Mouse (Mus musculus) cerebellum, postnatal 4 days (tissue): ENCODE measurements at regions not wholly inside any gene's neighbourhood (a gene's known extent, or its start where the extent isn't known, plus 50 kb on each side); places are given as distances from the start of the nearest gene placed in this dataset.
A peak's percentile ranks its signal among the peaks of the same experiment; 100 is the strongest.

Experiments used
- DNase-seq, 2 experiments: peaks; one replicate each; pipeline ENCODE4 v3.0.0; 2022; ENCODE audit warnings: low spot score in 2 of 2, mixed read lengths in 1 of 2

DNA sequence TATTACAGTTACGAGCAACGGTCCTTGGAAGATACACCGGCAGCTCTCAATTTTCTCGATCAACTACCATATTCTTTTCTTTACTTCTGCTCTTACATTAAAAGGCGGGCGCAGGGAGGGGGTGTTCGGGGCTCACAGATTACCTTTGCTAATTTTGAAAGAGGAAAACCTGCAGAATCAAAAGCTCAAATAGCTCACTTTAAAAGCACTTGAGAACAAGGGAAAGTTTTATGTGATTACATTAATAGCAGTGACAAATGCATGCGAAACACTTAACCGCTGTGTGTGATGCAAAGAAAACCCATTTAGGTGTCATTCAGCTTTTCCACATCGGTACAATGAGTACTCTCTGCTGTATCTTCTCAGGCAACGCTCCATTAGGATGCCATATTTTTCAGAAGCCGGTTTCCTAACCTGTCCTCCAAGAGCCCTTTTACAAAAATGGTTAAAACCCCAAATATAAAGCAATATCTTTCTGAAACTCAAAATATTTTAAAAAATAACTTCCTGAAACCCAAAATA is 412.2 kb downstream of the Klf5 start:
- no peak for DNase-seq

- no peak for DNase-seq
Observed at GRCm38 (mm10) chr14:99712624-99713023, 414.1 kb downstream of the Klf5 start.

GRCm38 (mm10) chr14:99713069-99713830 is 414.8 kb downstream of the Klf5 start:
- no peak for DNase-seq

DNA sequence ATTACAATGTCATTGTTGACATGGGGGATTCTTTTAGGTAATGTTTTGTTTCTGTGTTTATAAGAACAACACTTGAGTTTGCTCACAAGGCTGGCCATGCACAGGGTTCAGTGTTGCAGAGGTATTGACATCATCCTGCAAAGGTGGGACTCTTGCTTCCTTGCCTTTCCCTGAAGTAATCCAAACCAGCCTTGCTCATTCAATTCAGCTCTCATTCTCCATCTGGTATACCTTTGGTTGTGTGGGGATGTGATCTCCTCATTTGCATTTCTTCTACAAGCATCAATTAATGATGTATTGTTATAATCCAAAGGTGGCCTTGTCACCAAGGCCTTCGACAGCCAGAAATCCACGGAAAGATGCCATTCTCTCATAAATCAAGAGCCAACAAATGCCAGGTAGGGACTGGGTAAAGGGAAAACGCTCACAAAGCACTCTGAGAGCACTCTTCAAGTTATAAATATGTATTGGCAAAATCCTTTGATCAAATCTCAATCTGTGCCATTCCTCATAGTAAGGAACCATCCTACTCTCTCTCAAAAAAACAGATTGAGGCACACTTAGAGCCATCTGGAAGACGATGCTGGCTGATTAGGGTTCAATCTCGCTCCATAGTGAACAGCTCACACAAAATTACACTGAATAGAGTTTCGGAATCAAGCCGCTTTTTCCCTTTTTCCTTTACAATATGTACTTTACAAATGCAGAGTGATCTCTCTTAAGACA is 435.1 kb downstream of the Klf5 start:
- no peak for DNase-seq

GRCm38 (mm10) chr14:99734200-99734567 is 435.7 kb downstream of the Klf5 start:
- DNase-seq: no peak

- DNase-seq: no peak
Observed at GRCm38 (mm10) chr14:99743625-99744297, 445.3 kb downstream of the Klf5 start.

- no peak for DNase-seq
Observed at GRCm38 (mm10) chr14:99745209-99745608, 446.7 kb downstream of the Klf5 start.

GRCm38 (mm10) chr14:99748166-99748565 is 449.7 kb downstream of the Klf5 start:
- peak in 1 of 2 experiments; percentile 12 for DNase-seq

- no peak for DNase-seq
Observed at GRCm38 (mm10) chr14:99749308-99750305, 451.1 kb downstream of the Klf5 start.

DNA sequence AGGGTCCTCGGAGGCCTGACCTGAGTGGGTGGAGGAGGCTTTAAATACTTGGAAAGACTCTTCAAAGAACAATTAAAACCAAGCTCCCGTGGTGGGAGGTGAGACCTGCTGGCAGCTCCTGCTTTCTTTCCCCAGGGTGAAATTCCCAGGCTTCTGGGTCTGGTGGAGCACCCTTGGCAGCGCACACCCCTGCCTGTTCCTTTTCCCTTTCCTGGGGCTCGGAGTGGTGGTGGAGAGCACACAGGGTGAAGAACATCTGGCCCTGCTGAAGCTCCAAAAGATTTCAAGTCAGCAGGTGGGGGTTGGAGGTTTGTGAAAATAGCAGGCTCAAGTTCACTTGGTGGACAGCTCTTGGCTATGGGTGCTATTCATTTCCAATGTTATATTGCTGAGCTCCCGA is 459.6 kb downstream of the Klf5 start:
- no peak for DNase-seq

DNA sequence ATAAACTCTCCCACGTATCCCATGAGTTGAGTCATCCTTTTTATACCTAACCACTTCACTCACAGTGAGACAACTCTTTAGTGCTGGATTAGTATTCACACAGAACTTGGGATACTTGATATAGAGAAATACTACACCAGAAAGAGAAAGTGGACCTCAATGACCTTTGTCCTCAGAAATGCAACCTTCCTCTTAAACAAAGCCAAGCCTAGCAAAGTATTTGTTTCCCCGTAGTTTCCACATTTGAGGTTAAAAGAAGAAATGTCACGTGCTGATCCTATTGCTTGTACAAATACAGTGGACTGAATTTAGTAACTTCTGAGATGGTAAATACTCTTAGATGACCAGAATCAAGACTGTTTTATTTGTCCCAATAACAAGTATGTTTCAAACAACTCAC is 464.8 kb downstream of the Klf5 start:
- DNase-seq: no peak

- no peak for DNase-seq
Observed at GRCm38 (mm10) chr14:99771009-99771408, 472.5 kb downstream of the Klf5 start.

DNA sequence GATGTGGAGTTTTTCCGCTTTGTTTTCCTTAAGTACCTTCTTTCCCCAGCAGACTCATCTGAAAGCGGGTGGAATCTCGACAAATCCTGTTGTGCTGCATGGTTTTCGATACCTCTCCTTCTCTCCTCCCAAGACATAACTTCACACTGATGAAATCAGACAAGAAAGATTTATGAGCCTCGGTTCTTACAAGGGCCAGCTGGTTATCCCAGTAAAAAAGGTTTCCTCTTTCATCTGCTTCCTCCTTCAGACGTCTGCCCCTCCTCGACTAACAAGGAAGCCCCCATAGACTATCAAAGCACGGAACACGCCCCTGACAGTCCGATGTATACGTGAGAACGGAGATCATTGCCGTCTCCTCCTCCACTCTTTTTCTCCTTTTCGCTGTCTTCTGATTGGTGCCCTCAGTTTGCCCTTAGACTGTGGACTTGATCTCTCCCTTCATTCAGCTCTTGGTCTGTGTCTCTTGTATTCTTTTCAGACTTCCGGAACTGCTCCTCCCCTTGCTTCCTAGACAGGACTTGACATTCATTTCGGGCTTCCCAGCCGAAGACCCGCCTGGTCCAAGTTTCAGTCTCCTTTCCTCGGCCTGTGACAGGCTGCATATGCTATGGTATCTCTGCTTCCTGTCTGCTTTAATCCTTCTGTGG is 474.4 kb downstream of the Klf5 start:
- no peak for DNase-seq

GRCm38 (mm10) chr14:99778477-99778876 is 480.0 kb downstream of the Klf5 start:
- no peak for DNase-seq

GRCm38 (mm10) chr14:99778957-99779356 is 480.5 kb downstream of the Klf5 start:
- no peak for DNase-seq

GRCm38 (mm10) chr14:99783646-99784045 is 485.2 kb downstream of the Klf5 start:
- DNase-seq: no peak

DNA sequence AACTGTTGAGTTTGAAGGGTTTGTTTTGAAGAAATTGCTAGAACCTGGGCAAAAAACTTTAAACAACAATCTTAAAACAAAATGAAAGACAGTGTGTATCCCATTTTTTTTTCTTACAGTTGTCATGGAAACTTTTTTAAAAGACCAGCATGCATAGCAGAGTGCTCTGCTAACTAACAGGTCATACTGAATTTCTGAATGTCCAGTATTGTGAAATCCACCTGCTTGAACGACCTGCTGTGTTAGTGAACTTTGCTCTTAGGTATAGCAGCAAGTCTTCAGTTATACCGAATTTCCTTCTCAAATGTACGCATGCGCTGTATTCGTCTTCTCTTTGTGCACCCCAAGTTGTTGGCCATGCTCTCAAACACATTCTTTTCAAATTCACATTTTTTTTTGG is 486.6 kb downstream of the Klf5 start:
- no peak for DNase-seq

DNA sequence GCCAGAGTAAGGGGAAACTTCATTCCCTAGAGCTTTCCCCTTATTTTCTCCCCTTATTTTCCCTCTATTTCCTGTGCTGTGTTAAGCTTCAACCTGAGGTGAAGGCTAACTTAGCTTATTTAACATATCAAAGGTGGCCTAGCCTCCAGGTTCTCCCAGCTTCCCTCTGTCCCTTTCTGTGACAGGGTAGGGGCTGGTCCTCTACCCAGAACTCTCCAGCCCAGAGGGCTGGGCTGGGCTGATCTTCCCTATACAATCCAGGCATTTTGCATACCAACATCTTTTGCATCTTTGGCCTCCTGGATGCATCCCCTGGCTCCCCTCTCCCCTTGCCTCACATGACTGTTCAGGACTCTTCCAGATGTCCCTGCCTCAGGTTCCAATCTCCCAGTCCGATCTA is 487.9 kb downstream of the Klf5 start:
- DNase-seq: no peak

- DNase-seq: no peak
Observed at GRCm38 (mm10) chr14:99788185-99788584, 489.7 kb downstream of the Klf5 start.

DNA sequence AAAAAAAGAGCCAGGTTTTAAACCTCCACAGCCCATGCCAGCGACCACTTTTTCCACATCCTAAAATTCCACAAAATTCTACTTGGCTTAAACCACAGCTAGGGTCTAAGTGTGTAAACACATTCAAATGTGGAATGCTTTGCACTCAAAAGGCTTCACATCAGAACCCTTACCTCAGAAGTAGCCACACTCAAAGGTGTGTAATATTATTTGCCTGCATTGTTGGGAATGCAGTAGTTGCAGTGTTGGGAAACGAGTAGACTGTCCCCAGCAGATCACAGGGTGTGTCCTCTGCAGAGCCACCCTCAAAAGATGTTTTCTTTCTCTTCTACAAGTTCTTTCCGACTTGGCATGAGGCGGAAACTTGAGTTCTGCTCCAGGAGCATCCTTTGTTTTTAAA is 488.2 kb downstream of the Klf12 start:
- DNase-seq: no peak

DNA sequence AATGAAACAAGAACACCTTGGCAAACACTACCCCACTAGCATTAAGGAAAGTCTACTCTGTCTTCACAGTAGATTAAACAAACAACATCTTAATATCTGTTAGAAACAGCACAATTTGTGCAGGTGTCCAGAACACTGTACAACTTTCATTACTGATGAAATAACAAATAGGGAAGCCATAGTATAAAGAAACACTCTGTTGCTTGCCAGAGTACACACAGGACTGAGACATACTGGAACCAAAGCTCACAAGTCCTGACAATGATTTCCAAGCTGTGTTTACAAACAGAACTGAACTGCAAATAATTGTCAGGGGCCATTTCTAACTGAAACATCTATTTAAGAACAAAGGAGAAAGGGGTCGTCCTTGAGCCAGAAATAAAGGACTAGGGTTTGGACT is 478.4 kb downstream of the Klf12 start:
- no peak for DNase-seq
